Mouse (Mus musculus): ENCODE results near the gene Slc16a4.

GRCm38 (mm10) chr3:107241389-107242094 lies 49.5 kb upstream of the Slc16a4 start:
- TF ChIP-seq POLR2A (IDR thresholded peaks at IDR 0.05; ENCODE audit: borderline replicate concordance, control insufficient read depth, low read depth, low read length) (no peak), CTCF (IDR thresholded peaks at IDR 0.05; ENCODE audit: control insufficient read depth, insufficient read depth, low read length) (no peak)

Data from bone marrow, adult 2 months (tissue).